Mouse (Mus musculus): Measurements from ENCODE around the gene Gpr87. TPM values are rescaled to one million over a fixed set of nuclear protein-coding genes. Genes with fewer than 3 reads are reported as not detected.

Gene Gpr87
- polyA plus RNA-seq (2016; fragmentation: Nextera tagmentation; extraction: Ambion mirVana) = 0.17 TPM in 1 of 2 replicates, not detected in the other

DNA sequence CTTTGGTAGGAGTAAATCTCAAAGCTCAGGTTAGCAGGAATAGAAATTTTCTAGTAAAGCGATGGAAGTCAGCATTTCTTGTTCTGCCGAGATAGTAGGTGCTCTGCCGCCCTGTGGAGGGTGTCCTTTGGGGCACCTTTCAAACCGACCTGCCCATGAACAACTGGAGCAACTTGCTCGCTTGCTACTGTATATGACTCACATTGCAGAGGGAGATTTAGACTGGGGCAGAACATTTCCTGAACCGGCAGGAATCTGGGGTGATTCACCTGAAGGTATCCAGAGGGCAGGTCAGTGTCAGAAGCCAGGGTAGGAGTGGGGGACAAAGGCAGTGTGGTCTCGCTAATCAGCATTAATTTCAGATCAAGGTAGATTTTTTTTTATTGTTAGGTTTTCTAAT is at the start of gene Gpr87:
Gpr87 (minus strand) TSS at position 167 of the 400 bp plus-strand sequence.
- H3K9me3 ChIP-seq = no peaks in the 10 kb centered on the region
- no peaks in the 10 kb centered on the region for H3K27me3 ChIP-seq
- no peak for ATAC-seq (ENCODE audit: low FRiP score, low read depth)
- H3K27ac ChIP-seq (replicated peaks) = no peak within 1 kb of the TSS
- no peaks in the 10 kb centered on the region for H3K36me3 ChIP-seq
- no peak within 1 kb of the TSS for H3K4me3 ChIP-seq
- H3K4me2 ChIP-seq (replicated peaks) = no peak within 1 kb of the TSS
- WGBS = 85% methylated on average over 7 of the region's 7 CpGs
- no peak within 1 kb of the TSS for H3K9ac ChIP-seq (replicated peaks)
- H3K4me1 ChIP-seq = no peaks in the 10 kb centered on the region

DNA sequence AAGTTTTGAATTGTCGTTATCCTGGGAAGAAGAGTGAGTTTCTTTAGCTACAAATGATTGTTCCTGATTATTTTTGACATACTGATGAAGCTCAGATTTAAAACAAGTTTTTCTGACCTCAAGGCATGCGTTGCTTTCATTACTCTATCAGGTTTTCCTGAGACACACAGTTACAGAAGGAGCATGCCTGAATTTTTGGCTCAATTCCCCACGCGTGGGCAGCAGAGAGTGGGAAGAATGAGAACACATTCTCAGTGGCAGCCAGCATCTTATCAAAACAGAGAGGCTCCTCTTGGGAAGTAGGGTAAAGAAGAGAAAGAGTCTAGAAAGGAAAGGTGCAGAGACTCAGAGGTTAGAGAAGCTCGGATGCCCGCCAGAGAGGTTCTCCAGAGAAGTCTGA is 48.5 kb upstream of the Gpr87 start:
- WGBS = 81% methylated on average over 6 of the region's 6 CpGs
- H3K9me3 ChIP-seq = no peaks in the 10 kb centered on the region
- H3K27me3 ChIP-seq = no peaks in the 10 kb centered on the region
- no peak for ATAC-seq (ENCODE audit: low FRiP score, low read depth)
- no peak overlapping the region for H3K9ac ChIP-seq (replicated peaks)
- H3K27ac ChIP-seq (replicated peaks) = no peak overlapping the region
- H3K4me1 ChIP-seq = no peaks in the 10 kb centered on the region
- no peaks in the 10 kb centered on the region for H3K36me3 ChIP-seq
- H3K4me3 ChIP-seq = no peak overlapping the region
- no peak overlapping the region for H3K4me2 ChIP-seq (replicated peaks)

DNA sequence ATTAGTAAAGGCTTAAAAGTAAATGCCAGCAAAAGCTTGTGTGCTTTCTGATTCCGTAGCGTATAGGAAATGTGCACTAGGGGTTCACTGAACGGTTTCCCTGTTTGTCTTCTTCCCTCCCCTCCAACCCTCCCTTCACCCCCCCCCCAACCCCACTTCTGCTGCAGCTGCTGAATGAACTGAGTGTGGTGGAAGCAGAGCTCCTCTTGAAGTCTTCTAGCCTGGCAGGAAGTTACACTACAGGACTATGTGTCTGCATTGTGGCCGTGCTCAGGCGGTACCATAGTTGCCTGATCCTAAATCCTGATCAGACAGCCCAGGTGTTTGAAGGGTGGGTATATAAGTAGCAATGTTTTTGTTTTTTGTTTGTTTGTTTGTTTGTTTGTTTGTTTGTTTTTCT is 40.0 kb upstream of the Gpr87 start:
- H3K9ac ChIP-seq (replicated peaks) = no peak overlapping the region
- 82% methylated on average over 5 of the region's 5 CpGs for WGBS
- H3K27ac ChIP-seq (replicated peaks) = no peak overlapping the region
- no peaks in the 10 kb centered on the region for H3K9me3 ChIP-seq
- no peaks in the 10 kb centered on the region for H3K27me3 ChIP-seq
- H3K4me1 ChIP-seq = no peaks in the 10 kb centered on the region
- H3K36me3 ChIP-seq = no peaks in the 10 kb centered on the region
- ATAC-seq (ENCODE audit: low FRiP score, low read depth) = no peak
- no peak overlapping the region for H3K4me2 ChIP-seq (replicated peaks)
- H3K4me3 ChIP-seq = no peak overlapping the region

DNA sequence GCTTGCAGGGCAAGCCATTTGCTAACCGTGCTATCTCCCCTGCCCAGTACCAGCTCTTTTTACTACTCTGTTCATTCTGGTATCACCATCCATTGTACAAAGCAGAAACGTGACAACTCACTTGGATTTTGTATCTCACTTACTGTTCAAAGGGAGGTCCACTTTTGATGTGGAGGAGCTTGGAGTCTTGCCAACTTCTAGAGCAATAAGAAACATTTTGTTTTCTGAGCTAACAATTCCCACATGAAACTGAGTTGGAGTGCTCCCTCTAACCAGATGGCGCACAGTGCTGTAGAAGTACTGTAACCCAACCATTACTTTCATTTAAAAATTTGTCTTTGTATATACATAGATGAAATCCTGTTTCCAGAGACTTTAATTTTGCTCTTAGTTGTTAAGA is 36.0 kb upstream of the Gpr87 start:
- no peak overlapping the region for H3K27ac ChIP-seq (replicated peaks)
- H3K4me2 ChIP-seq (replicated peaks) = no peak overlapping the region
- no peak overlapping the region for H3K9ac ChIP-seq (replicated peaks)
- ATAC-seq (ENCODE audit: low FRiP score, low read depth) = no peak
- H3K4me3 ChIP-seq = no peak overlapping the region
- no peaks in the 10 kb centered on the region for H3K27me3 ChIP-seq
- H3K36me3 ChIP-seq = no peaks in the 10 kb centered on the region
- 78% methylated on average over 3 of the region's 3 CpGs for WGBS
- no peaks in the 10 kb centered on the region for H3K4me1 ChIP-seq
- H3K9me3 ChIP-seq = no peaks in the 10 kb centered on the region

DNA sequence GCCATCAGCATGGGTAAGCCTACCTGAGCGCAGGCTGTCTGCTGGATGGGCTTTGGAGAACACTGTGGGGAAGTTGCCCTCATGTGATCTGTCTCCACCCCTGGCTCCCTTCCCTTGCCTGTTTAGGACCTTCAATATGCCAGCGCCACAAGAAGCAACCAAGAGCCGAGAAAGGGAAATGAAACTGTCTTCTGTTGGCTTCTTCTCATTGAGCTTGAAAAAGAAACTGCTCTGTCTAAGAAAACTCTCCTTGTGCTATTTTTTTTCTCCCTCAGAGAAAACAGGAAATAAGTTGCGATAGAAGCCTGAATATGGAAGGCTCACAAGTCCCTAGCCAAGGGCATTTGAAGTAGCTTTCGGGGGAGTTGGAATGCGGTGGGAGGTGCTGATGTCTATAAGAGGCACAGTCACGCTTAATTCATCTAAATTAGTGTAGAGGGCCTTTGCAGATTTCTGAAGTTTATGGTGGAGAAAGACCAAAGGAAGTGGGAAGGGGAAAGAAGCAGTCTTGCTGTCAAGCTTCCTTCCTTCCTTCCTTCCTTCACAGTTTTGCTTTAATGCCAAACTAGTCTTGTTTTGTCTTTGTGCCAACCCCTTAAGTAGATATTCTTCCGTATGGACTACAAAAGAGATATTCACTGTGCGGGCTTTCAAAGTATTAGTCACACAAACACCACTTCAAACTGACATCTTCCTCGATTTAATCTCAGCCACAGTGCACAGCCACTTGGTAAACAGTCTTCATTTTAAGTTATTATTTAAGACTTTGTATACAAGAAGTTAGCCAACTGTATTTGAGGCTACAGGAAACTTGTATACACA is 34.0 kb upstream of the Gpr87 start:
- Histone ChIP-seq H3K9ac (replicated peaks) (no peak overlapping the region), H3K4me1 (no peaks in the 10 kb centered on the region), H3K36me3 (no peaks in the 10 kb centered on the region), H3K27ac (replicated peaks) (no peak overlapping the region), H3K27me3 (no peaks in the 10 kb centered on the region), H3K4me3 (no peak overlapping the region), H3K4me2 (replicated peaks) (no peak overlapping the region), H3K9me3 (no peaks in the 10 kb centered on the region)
- ATAC-seq (ENCODE audit: low FRiP score, low read depth) = no peak
- 68% methylated on average over 10 of the region's 10 CpGs for WGBS

DNA sequence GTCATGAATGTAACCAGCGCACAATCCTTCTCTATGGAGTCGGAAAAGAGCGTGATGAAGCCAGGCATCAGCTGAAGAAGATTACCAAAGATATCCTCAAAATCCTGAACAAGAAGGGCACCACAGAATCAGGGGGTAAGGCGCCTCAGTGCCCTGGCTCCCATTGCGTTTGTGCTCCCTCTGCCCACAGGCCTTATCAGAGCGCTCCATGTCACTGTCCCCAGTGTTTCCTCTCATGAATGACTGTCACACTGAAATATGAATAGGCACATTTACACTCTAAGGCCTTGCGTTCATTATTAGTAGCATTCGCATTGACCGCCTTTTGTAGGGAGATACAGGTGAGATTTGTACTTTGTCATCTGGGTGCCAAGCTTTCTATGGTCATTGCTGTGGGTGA is 32.8 kb upstream of the Gpr87 start:
- ATAC-seq (ENCODE audit: low FRiP score, low read depth) = no peak
- H3K9ac ChIP-seq (replicated peaks) = no peak overlapping the region
- 95% methylated on average over 9 of the region's 9 CpGs for WGBS
- H3K36me3 ChIP-seq = no peaks in the 10 kb centered on the region
- no peaks in the 10 kb centered on the region for H3K9me3 ChIP-seq
- no peak overlapping the region for H3K27ac ChIP-seq (replicated peaks)
- no peaks in the 10 kb centered on the region for H3K27me3 ChIP-seq
- H3K4me3 ChIP-seq = no peak overlapping the region
- H3K4me2 ChIP-seq (replicated peaks) = no peak overlapping the region
- H3K4me1 ChIP-seq = no peaks in the 10 kb centered on the region

DNA sequence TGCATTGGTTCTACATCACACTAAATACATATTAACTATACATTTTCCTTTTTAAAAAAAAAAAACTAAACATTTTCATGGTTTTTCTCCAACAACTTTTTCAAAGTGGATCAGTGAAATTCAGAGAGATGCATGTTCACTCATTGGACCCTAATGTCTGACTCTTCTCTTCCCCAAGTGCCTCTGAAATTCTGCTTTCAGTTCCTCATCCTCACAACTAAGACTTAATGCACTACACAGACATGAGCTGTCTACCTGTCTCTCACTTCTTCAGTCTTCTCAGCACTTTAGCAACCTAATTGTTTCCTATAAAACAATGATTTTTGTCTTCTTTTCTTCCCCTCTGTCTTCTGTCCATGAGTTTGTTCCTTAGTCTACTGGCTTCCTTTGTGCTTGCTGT is 30.5 kb upstream of the Gpr87 start:
- Histone ChIP-seq H3K9me3 (no peaks in the 10 kb centered on the region), H3K4me2 (replicated peaks) (no peak overlapping the region), H3K27me3 (no peaks in the 10 kb centered on the region), H3K4me3 (no peak overlapping the region), H3K9ac (replicated peaks) (no peak overlapping the region), H3K36me3 (no peaks in the 10 kb centered on the region), H3K4me1 (no peaks in the 10 kb centered on the region), H3K27ac (replicated peaks) (no peak overlapping the region)
- no peak for ATAC-seq (ENCODE audit: low FRiP score, low read depth)

DNA sequence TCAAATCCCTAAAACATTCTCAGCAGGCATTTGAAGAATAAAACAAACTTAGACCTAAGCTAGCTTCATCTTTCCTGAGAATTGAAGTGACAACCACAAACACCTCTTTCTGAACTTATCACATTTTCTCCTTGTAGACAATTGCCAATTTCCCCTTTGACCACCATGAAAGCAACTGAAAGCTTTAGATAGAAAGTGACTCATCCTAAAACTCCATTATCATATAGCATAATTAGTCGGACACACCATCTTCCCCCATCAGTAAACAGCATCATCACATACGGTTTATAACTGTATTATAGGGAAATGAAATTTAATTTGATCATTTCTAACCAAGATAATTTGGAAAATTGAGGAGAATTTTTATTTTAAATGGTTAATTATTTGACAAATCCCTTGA is 27.4 kb upstream of the Gpr87 start:
- ATAC-seq (ENCODE audit: low FRiP score, low read depth) = no peak
- H3K4me2 ChIP-seq (replicated peaks) = no peak overlapping the region

DNA sequence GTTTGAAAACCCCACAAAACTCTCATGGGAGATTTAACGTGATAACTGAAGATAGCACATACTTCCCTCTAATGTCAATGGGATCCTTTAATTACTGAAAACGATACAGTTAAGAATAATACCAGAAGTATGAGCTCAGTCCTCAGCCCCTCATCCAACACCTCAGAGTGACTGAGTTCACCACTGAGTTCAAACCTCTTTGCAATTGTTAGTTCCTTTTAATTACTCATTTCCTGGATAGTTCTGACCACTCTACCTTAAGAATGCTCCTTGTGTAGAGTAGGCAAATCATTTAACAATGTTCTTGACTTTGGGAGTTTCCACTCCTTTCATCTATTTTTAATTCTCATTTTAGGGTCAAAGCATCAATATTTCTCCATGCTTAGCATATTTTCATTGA is 24.4 kb upstream of the Gpr87 start:
- no peak overlapping the region for H3K9ac ChIP-seq (replicated peaks)
- no peak overlapping the region for H3K27ac ChIP-seq (replicated peaks)
- H3K36me3 ChIP-seq = no peaks in the 10 kb centered on the region
- H3K27me3 ChIP-seq = no peaks in the 10 kb centered on the region
- no peak overlapping the region for H3K4me2 ChIP-seq (replicated peaks)
- H3K4me1 ChIP-seq = no peaks in the 10 kb centered on the region
- WGBS = 92% methylated on average over 2 of the region's 2 CpGs
- no peaks in the 10 kb centered on the region for H3K9me3 ChIP-seq
- no peak for ATAC-seq (ENCODE audit: low FRiP score, low read depth)
- H3K4me3 ChIP-seq = no peak overlapping the region

More for the DNA sequence above, 27.4 kb upstream of the Gpr87 start:
- Histone ChIP-seq H3K27ac (replicated peaks) (no peak overlapping the region), H3K4me3 (no peak overlapping the region), H3K4me1 (no peaks in the 10 kb centered on the region), H3K36me3 (no peaks in the 10 kb centered on the region), H3K27me3 (no peaks in the 10 kb centered on the region), H3K9me3 (no peaks in the 10 kb centered on the region), H3K9ac (replicated peaks) (no peak overlapping the region)
- WGBS = 92% methylated on average over 2 of the region's 2 CpGs

DNA sequence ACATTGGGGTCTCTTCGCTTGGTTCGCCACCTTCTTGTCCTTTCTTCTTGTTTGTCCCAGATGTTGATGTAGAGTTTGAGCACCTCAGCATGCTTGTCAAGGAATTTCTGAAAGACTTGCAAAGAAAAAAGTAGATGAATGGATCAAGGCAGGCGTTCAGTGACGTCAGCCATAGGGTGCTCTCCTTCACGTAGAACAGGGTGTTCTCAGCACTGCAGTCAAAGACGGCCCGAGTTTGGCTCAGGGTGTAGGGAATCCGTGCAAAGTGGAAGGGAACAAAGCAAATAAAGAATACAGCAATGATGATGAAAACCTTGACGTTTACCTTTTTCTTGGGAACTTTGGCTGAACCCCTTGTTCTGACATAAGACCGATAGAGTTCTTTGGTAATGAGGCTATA is 22.3 kb upstream of the Gpr87 start:
- H3K4me2 ChIP-seq (replicated peaks) = no peak overlapping the region
- ATAC-seq (ENCODE audit: low FRiP score, low read depth) = no peak
- no peaks in the 10 kb centered on the region for H3K4me1 ChIP-seq
- no peaks in the 10 kb centered on the region for H3K27me3 ChIP-seq
- WGBS = 95% methylated on average over 10 of the region's 10 CpGs
- no peak overlapping the region for H3K4me3 ChIP-seq
- no peaks in the 10 kb centered on the region for H3K36me3 ChIP-seq
- H3K9ac ChIP-seq (replicated peaks) = no peak overlapping the region
- no peaks in the 10 kb centered on the region for H3K9me3 ChIP-seq
- no peak overlapping the region for H3K27ac ChIP-seq (replicated peaks)

DNA sequence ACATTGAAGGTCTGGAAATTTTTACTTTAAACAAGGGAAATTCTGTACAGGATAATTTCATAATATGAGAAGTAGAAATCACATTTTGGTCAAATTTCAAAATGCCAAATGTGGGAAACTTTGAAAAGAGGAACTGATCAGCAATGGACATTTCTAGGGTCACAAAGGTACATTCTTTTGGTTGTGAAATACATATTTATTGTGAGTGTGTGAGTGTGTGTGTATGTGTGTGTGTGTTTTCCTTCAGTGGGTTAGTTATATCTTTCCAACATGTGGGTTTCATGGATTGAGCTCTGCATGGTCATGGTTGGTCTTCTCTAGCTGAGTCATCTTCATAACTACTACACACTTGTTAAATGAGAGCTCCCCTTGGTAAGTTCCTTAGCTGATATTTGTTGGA is 17.5 kb upstream of the Gpr87 start:
- H3K9ac ChIP-seq (replicated peaks) = no peak overlapping the region
- no peak overlapping the region for H3K27ac ChIP-seq (replicated peaks)
- H3K36me3 ChIP-seq = no peaks in the 10 kb centered on the region
- H3K27me3 ChIP-seq = no peaks in the 10 kb centered on the region
- no peaks in the 10 kb centered on the region for H3K4me1 ChIP-seq
- no peak overlapping the region for H3K4me2 ChIP-seq (replicated peaks)
- no peak for ATAC-seq (ENCODE audit: low FRiP score, low read depth)
- H3K9me3 ChIP-seq = no peaks in the 10 kb centered on the region
- H3K4me3 ChIP-seq = no peak overlapping the region

DNA sequence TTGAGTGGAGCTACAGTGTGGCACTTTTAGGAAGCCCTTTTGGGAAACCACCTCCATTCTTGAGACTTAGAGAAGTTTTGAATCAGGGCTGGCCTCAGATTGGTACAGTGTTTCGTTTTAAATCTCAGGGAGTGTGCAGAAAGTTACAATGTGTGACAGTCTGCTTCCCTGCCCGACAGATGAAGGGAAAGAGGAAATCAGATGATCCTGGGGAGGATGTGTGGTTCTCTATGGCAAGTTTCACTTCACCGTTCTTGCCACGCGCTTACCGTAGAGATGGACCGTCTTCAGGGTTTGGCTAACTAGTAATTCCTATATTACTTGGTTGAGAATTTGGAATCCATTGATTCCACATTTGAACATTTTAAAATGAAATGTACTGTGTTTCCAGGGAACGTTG is 16.9 kb upstream of the Gpr87 start:
- Histone ChIP-seq H3K4me3 (no peak overlapping the region), H3K4me2 (replicated peaks) (no peak overlapping the region), H3K9ac (replicated peaks) (no peak overlapping the region), H3K27me3 (no peaks in the 10 kb centered on the region), H3K27ac (replicated peaks) (no peak overlapping the region), H3K4me1 (no peaks in the 10 kb centered on the region), H3K9me3 (no peaks in the 10 kb centered on the region), H3K36me3 (no peaks in the 10 kb centered on the region)
- no peak for ATAC-seq (ENCODE audit: low FRiP score, low read depth)
- WGBS = 88% methylated on average over 8 of the region's 8 CpGs

DNA sequence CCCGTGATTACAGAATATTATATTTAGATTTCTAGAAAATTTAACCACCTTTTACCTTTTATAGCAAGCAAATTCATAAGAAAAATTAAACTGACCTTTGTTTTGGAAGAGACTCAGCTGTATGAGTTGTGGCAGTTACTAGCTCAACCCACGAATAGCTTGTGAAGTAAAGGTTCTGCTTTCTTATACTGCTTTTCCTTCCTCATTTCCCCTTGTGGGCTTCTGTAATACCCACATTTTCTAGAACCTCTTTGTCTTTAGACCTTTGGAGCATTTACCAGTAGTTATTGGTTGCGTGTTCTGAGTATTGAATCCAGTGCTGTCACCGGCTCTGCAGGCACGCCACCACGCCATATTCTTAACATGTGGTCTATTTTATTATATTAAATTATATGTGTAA is 15.8 kb upstream of the Gpr87 start, which contains the start of gene P2ry13:
P2ry13 (minus strand) TSS at position 156 of the 400 bp plus-strand sequence.
- H3K9me3 ChIP-seq = no peaks in the 10 kb centered on the region
- no peak for ATAC-seq (ENCODE audit: low FRiP score, low read depth)
- no peaks in the 10 kb centered on the region for H3K4me1 ChIP-seq
- H3K9ac ChIP-seq (replicated peaks) = no peak within 1 kb of the TSS
- H3K36me3 ChIP-seq = no peaks in the 10 kb centered on the region
- no peak within 1 kb of the TSS for H3K27ac ChIP-seq (replicated peaks)
- no peak within 1 kb of the TSS for H3K4me2 ChIP-seq (replicated peaks)
- no peak within 1 kb of the TSS for H3K4me3 ChIP-seq
- 91% methylated on average over 6 of the region's 6 CpGs for whole genome bisulfite sequencing
- H3K27me3 ChIP-seq = no peaks in the 10 kb centered on the region
